35 mouse cellular contexts compared by ENCODE assay signal in genomic region chr16:86011051-86011450, GRCm38 (mm10).
"Had no signal": no experiment of that assay in that cellular context is flagged by ENCODE, and none has a peak within 500 bp of the region (broad histone marks: within the 10 kb centered on the region; RNA-seq: fewer than 3 reads in every experiment).

No protein-coding gene starts in this region.

- H3K27me3 ChIP-seq: heart, embryonic 12.5 days; heart, embryonic 13.5 days; heart, embryonic 15.5 days; hindbrain, embryonic 12.5 days; hindbrain, embryonic 13.5 days; hindbrain, embryonic 15.5 days; intestine, embryonic 15.5 days; kidney, embryonic 15.5 days had no signal

- H3K4me3 ChIP-seq: heart, embryonic 10.5 days; heart, embryonic 12.5 days; heart, embryonic 13.5 days; heart, embryonic 15.5 days; hindbrain, embryonic 10.5 days; hindbrain, embryonic 12.5 days; hindbrain, embryonic 13.5 days; hindbrain, embryonic 15.5 days; intestine, embryonic 15.5 days; kidney, embryonic 15.5 days; layer of hippocampus, adult 2 months had no signal

- H3K4me1 ChIP-seq: heart, embryonic 10.5 days; heart, embryonic 12.5 days; heart, embryonic 13.5 days; heart, embryonic 15.5 days; hindbrain, embryonic 10.5 days; hindbrain, embryonic 12.5 days; hindbrain, embryonic 13.5 days; hindbrain, embryonic 15.5 days; intestine, embryonic 15.5 days; kidney, embryonic 15.5 days had no signal

- ATAC-seq: hindbrain, embryonic 16.5 days; hindbrain, postnatal 0 days; inflammation-experienced regulatory T-cells, adult 6 months; intestine, embryonic 15.5 days; intestine, embryonic 16.5 days; intestine, postnatal 0 days had no signal

- H3K4me2 ChIP-seq: heart, embryonic 11.5 days; heart, embryonic 12.5 days; heart, embryonic 13.5 days; heart, embryonic 15.5 days; hindbrain, embryonic 12.5 days; hindbrain, embryonic 13.5 days; hindbrain, embryonic 14.5 days; hindbrain, embryonic 15.5 days; intestine, embryonic 15.5 days; kidney, embryonic 15.5 days had no signal

- H3K27ac ChIP-seq: heart, embryonic 10.5 days; heart, embryonic 13.5 days; heart, embryonic 15.5 days; hindbrain, embryonic 10.5 days; hindbrain, embryonic 12.5 days; hindbrain, embryonic 13.5 days; hindbrain, embryonic 14.5 days; hindbrain, embryonic 15.5 days; hindbrain, postnatal 0 days; intestine, embryonic 15.5 days; kidney, embryonic 15.5 days; kidney, postnatal 0 days; layer of hippocampus, adult 2 months had no signal

- DNase-seq: heart, postnatal 10 days; heart, postnatal 14 days; heart, postnatal 36 days; heart, postnatal 4 days; kidney, adult 11 months; kidney, adult 18-20 months; kidney, adult 2 months; kidney, adult 8-10 months; kidney, adult 9 months; kidney, postnatal 10 days; kidney, postnatal 14 days; kidney, postnatal 25 days; kidney, postnatal 36 days; kidney, postnatal 4 days; layer of hippocampus, adult 9-11 months; layer of hippocampus, postnatal 36 days had no signal

- H3K36me3 ChIP-seq: heart, embryonic 10.5 days; heart, embryonic 12.5 days; heart, embryonic 13.5 days; heart, embryonic 15.5 days; hindbrain, embryonic 10.5 days; hindbrain, embryonic 12.5 days; hindbrain, embryonic 13.5 days; hindbrain, embryonic 15.5 days; intestine, embryonic 15.5 days; kidney, embryonic 15.5 days had no signal

- H3K9ac ChIP-seq: heart, embryonic 12.5 days; heart, embryonic 13.5 days; heart, embryonic 15.5 days; hindbrain, embryonic 12.5 days; hindbrain, embryonic 13.5 days; hindbrain, embryonic 14.5 days; hindbrain, embryonic 15.5 days; intestine, embryonic 15.5 days; kidney, embryonic 15.5 days had no signal

- H3K9me3 ChIP-seq: heart, embryonic 10.5 days; heart, embryonic 12.5 days; heart, embryonic 13.5 days; heart, embryonic 15.5 days; hindbrain, embryonic 10.5 days; hindbrain, embryonic 12.5 days; hindbrain, embryonic 13.5 days; hindbrain, embryonic 15.5 days; intestine, embryonic 15.5 days; kidney, embryonic 15.5 days had no signal
